Mouse (Mus musculus) cerebral cortex, adult 2 months (tissue): ENCODE measurements around the gene 4930453N24Rik.

Experiments used
- WGBS: fragments of 180-500 bp; shearing (Covaris S2); methylation state at CpG from one replicate; pipeline ENCODE4 v1.1.7; 2018; 5-methylcytosine and 5-hydroxymethylcytosine counted together

4930453N24Rik gene

GRCm38 (mm10) chr16:64719096-64719495 is 51.9 kb downstream of the 4930453N24Rik start:
- 67% methylated on average over 7 of the region's 7 CpGs for WGBS

- 89% methylated on average over 10 of the region's 10 CpGs for WGBS
Observed at GRCm38 (mm10) chr16:64717814-64718213, 53.1 kb downstream of the 4930453N24Rik start.

DNA sequence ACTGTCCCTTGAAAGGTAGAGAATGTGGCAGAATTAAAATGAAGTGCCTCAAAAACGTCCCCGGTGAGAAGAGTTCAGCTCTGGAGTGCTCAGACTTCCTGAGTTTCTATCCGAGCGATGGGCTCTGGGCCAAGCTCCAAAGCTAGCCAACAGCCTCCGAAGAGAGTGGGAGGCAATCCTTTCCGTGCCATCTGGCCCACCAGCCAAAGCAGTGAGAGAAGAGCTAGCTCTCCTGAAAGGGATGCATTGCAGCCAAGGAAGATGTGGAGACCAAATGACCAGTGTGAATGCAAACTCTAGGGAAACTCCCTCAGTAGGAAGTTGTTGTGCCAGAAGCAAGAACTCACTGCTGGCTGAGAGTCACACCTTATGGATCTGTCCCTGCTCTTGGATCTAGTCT is 59.1 kb downstream of the 4930453N24Rik start:
- WGBS = 25% methylated on average over 6 of the region's 6 CpGs
